Mouse (Mus musculus): Measurements from ENCODE around the gene Ubxn10. TPM values are rescaled to one million over a fixed set of nuclear protein-coding genes. Genes with fewer than 3 reads are reported as not detected.

Ubxn10 gene
- total and polyA plus RNA-seq, 2 experiments from 2014 or later: 3.5 to 9.6 TPM

DNA sequence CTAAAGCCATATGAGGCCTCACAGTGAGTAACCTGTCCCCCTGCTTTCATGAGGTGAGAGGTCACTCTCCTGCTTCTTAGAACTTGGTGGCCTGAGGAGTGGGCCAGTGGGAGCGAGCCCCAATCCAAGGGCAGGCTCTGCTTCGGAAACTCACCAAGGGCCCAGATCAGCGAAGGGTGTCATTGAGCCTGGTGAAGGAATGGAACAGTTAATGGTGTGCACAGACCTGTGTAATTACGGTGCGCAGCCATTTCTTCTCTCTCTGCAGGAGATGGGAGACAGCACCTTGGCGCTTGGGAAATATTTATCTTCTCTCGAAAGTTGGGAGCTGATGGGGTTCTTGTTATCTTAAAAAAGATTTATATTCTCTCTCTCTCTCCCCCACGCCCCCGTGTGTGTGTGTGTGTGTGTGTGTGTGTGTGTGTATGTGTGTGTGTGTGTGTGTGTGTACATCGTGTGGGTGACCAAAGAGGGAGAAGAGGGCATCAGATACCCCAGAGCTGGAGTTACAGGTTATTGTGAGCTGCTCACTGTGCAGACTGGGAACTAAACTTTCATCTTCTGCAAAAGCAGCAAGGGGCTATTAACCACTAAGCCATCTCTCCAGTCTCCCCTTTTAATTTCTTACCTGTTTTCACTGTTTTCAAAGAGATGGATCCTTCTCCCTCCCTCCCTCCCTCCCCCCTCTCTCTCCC lies 39.7 kb downstream of the Ubxn10 start:
- H3K36me3 ChIP-seq (ENCODE audit: insufficient read depth, low read length): no peaks in the 10 kb centered on the region
- ATAC-seq (ENCODE audit: low FRiP score): no peak
- 53% methylated on average over 9 of the region's 10 CpGs for WGBS

DNA sequence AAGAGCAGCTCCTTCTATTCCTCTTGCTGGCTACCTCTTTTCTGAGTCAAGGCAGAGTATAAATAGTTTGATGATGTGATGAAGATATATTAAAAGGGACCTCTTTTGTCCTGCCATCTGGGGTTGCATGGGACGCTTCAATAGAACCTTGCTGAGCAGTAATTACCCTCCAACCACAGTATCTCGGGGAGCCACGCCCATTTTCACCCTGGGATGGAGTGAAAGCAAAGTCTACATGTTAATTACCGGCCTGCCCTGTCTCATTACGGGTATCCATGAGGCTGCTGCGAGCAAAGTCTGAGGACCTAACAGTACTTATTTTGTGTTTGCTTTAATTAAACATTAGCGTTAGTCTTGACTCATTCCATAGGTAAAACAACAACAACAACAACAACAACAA lies 40.2 kb downstream of the Ubxn10 start:
- no peak overlapping the region for H3K27ac ChIP-seq (ENCODE audit: low read depth, low read length)
- no peaks in the 10 kb centered on the region for H3K9me3 ChIP-seq (ENCODE audit: low read length)
- peaks cover 5% of the 10 kb centered on the region; the same call in 1 of the 2 replicates for H3K4me1 ChIP-seq (ENCODE audit: insufficient read depth, low read length)
- no peak overlapping the region for H3K4me3 ChIP-seq (ENCODE audit: low read depth, low read length)
- no peak overlapping the region for H3K4me2 ChIP-seq (ENCODE audit: low read depth, low read length, poor library complexity, severe bottlenecking)
- no peaks in the 10 kb centered on the region for H3K27me3 ChIP-seq (ENCODE audit: insufficient read depth, low read length)
- no peak overlapping the region for H3K9ac ChIP-seq (replicated peaks; ENCODE audit: low read length, poor library complexity, severe bottlenecking)
- ATAC-seq (ENCODE audit: low FRiP score): no peak
- WGBS: 26% methylated on average over 7 of the region's 7 CpGs
- no peak for DNase-seq (ENCODE audit: low spot score)
- H3K36me3 ChIP-seq (ENCODE audit: insufficient read depth, low read length): no peaks in the 10 kb centered on the region
- no peak for TF ChIP-seq CTCF (IDR thresholded peaks at IDR 0.05)

More for the DNA sequence above, 39.7 kb downstream of the Ubxn10 start:
- H3K4me1 ChIP-seq (ENCODE audit: insufficient read depth, low read length): peaks cover 5% of the 10 kb centered on the region; the same call in 1 of the 2 replicates
- no peak for TF ChIP-seq CTCF (IDR thresholded peaks at IDR 0.05)
- H3K27ac ChIP-seq (ENCODE audit: low read depth, low read length): no peak overlapping the region
- no peak for DNase-seq (ENCODE audit: low spot score)
- H3K9me3 ChIP-seq (ENCODE audit: low read length): no peaks in the 10 kb centered on the region
- no peaks in the 10 kb centered on the region for H3K27me3 ChIP-seq (ENCODE audit: insufficient read depth, low read length)
- no peak overlapping the region for H3K9ac ChIP-seq (replicated peaks; ENCODE audit: low read length, poor library complexity, severe bottlenecking)
- no peak overlapping the region for H3K4me2 ChIP-seq (ENCODE audit: low read depth, low read length, poor library complexity, severe bottlenecking)
- no peak overlapping the region for H3K4me3 ChIP-seq (ENCODE audit: low read depth, low read length)

DNA sequence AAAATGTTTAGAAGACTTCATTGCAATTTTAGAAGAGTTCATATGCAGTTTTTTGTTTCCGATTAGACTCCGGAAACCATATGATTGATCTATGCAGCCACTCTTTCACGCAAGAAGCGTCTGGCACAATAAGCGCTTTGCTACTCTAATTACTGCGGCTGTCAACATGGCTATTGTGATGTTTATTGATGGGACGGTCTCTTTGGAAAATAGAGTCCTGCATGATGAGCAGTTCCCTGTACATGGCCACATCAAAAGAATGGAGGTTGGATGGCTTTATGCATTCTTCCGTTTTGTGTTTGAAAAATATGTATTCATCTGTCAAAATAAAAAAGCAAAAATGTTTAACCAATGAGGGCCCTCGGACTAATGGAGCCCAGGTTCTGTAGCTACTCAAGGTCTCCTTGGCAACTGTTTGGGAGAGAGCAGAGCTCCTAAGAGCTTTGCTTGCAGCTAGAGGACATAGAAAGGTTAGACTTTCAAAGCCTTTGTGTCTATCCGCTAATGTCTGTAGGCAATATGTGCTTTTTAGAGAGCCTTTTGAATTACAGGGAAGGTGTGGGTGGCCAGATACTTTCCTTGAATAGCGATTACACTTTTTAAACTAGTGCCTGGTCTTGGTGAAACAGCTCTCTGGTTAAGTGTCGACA lies 43.8 kb downstream of the Ubxn10 start:
- no peaks in the 10 kb centered on the region for H3K27me3 ChIP-seq (ENCODE audit: insufficient read depth, low read length)
- H3K4me1 ChIP-seq (ENCODE audit: insufficient read depth, low read length): peaks cover 8% of the 10 kb centered on the region; the same call in 1 of the 2 replicates
- H3K9me3 ChIP-seq (ENCODE audit: low read length): no peaks in the 10 kb centered on the region
- H3K27ac ChIP-seq (ENCODE audit: low read depth, low read length): peak overlapping the region; percentile 55
- no peak overlapping the region for H3K9ac ChIP-seq (replicated peaks; ENCODE audit: low read length, poor library complexity, severe bottlenecking)
- TF ChIP-seq CTCF (IDR thresholded peaks at IDR 0.05): no peak
- H3K36me3 ChIP-seq (ENCODE audit: insufficient read depth, low read length): no peaks in the 10 kb centered on the region
- ATAC-seq (ENCODE audit: low FRiP score): no peak
- peak; percentile 56 for DNase-seq (ENCODE audit: low spot score)
- H3K4me3 ChIP-seq (ENCODE audit: low read depth, low read length): no peak overlapping the region
- no peak overlapping the region for H3K4me2 ChIP-seq (ENCODE audit: low read depth, low read length, poor library complexity, severe bottlenecking)
- WGBS: 27% methylated on average over 12 of the region's 12 CpGs

DNA sequence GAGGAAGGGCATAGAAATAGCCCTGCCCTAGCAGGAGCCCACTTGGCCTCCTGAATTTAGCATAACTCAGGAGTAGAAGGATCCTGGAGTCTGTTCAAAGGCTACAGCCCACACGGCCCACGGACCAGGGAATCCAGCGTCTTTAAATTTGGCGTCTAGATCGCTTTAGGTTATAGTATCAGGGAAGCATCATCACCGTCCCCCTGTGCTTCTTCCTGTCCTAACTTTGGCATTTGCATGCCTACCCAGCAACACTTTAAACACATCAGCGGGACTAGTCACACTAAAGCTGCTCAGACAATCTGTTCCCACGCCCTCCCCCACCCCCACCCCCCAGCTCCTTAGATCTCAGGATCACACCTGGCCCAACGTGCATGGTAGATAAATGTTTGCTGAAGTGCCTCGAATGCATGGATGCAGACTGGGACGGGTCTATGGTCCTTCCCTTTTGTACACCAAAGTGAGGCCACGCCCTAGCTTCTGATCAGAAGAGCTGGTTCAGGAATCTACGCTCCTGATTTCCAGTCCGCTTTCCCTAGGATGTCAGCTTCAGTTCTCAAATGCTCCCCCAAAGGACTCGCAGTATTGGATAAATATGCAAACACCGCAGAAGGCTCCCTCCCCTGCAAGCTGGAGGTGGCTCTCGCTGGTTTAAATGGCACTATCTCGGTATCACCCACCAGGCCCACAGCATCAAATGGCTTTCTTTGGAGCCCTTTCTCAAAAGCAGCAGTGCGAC lies 45.4 kb downstream of the Ubxn10 start:
- Histone ChIP-seq H3K4me3 (ENCODE audit: low read depth, low read length) (no peak overlapping the region), H3K9ac (replicated peaks; ENCODE audit: low read length, poor library complexity, severe bottlenecking) (0 out of 2 replicates have a peak overlapping the region, but pooled peaks have one; percentile 24), H3K27ac (ENCODE audit: low read depth, low read length) (no peak overlapping the region), H3K9me3 (ENCODE audit: low read length) (no peaks in the 10 kb centered on the region), H3K27me3 (ENCODE audit: insufficient read depth, low read length) (no peaks in the 10 kb centered on the region), H3K4me1 (ENCODE audit: insufficient read depth, low read length) (peaks cover 8% of the 10 kb centered on the region; the same call in 1 of the 2 replicates), H3K36me3 (ENCODE audit: insufficient read depth, low read length) (no peaks in the 10 kb centered on the region), H3K4me2 (ENCODE audit: low read depth, low read length, poor library complexity, severe bottlenecking) (no peak overlapping the region)
- 20% methylated on average over 19 of the region's 19 CpGs for WGBS
- TF ChIP-seq CTCF (IDR thresholded peaks at IDR 0.05): no peak
- ATAC-seq (ENCODE audit: low FRiP score): no peak
- no peak for DNase-seq (ENCODE audit: low spot score)

DNA sequence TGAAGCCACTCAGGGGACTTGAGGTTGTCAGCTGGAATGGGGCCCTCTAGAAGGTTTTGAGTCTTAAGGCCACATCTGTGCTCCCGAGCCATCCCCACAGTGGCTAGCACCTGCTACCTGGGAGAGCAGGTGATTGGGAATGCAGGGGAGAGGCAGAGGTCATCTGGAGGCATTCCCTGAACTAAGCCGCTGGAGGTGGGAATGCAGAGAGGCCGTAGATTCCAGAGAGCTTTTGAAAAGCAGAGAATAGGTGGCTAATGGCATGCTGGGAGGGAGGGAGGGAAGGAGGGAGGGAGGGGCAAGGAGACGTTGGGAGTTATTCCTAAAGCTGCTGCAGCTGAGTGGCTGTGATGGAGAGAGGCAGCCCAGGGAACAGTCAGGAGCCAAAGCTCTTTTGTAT lies 46.4 kb downstream of the Ubxn10 start:
- ATAC-seq (ENCODE audit: low FRiP score) (no peak), DNase-seq (ENCODE audit: low spot score) (no peak)
- H3K4me3 ChIP-seq (ENCODE audit: low read depth, low read length): no peak overlapping the region
- H3K4me1 ChIP-seq (ENCODE audit: insufficient read depth, low read length): peaks cover 8% of the 10 kb centered on the region; the same call in 1 of the 2 replicates
- H3K9me3 ChIP-seq (ENCODE audit: low read length): no peaks in the 10 kb centered on the region
- no peak for TF ChIP-seq CTCF (IDR thresholded peaks at IDR 0.05)
- H3K27me3 ChIP-seq (ENCODE audit: insufficient read depth, low read length): no peaks in the 10 kb centered on the region
- WGBS: 12% methylated on average over 4 of the region's 4 CpGs
- H3K9ac ChIP-seq (replicated peaks; ENCODE audit: low read length, poor library complexity, severe bottlenecking): no peak overlapping the region
- H3K27ac ChIP-seq (ENCODE audit: low read depth, low read length): no peak overlapping the region
- H3K36me3 ChIP-seq (ENCODE audit: insufficient read depth, low read length): no peaks in the 10 kb centered on the region
- no peak overlapping the region for H3K4me2 ChIP-seq (ENCODE audit: low read depth, low read length, poor library complexity, severe bottlenecking)

Data from midbrain, postnatal 0 days (tissue).